Mouse (Mus musculus): ENCODE data around the gene Ikzf2.

GRCm38 (mm10) chr1:69500388-69500787, 186.7 kb downstream of the Ikzf2 start:
- TF ChIP-seq MYOD1 (IDR thresholded peaks at IDR 0.05; ENCODE audit: control insufficient read depth in 1 of 3, insufficient read length in 2 of 3, low read depth in 2 of 3) (no peak), TCF12 (IDR thresholded peaks at IDR 0.05; ENCODE audit: insufficient read depth, poor library complexity, severe bottlenecking) (no peak), POLR2A (IDR thresholded peaks at IDR 0.05; ENCODE audit: insufficient read length, low read depth) (no peak), SRF (IDR thresholded peaks at IDR 0.05; ENCODE audit: control insufficient read depth, insufficient read length, low read depth) (no peak), MAX (IDR thresholded peaks at IDR 0.05; ENCODE audit: low read depth) (no peak), USF1 (IDR thresholded peaks at IDR 0.05; ENCODE audit: low read depth) (no peak)
